Mouse (Mus musculus) effector memory CD4-positive, alpha-beta T cell, adult 5 months (primary cell): ENCODE measurements around the gene Spata31d1d. TPM values are rescaled to one million over a fixed set of nuclear protein-coding genes. Genes with fewer than 3 reads are reported as not detected.

ENCODE experiments used
- polyA plus RNA-seq: library from polyadenylated mRNA; unstranded; fragments of 100-300 nt; shearing (Covaris generic); gene quantifications from one replicate; pipeline ENCODE4 v1.2.1, GENCODE M21; 2017

Gene Spata31d1d
- polyA plus RNA-seq, result not detected

DNA sequence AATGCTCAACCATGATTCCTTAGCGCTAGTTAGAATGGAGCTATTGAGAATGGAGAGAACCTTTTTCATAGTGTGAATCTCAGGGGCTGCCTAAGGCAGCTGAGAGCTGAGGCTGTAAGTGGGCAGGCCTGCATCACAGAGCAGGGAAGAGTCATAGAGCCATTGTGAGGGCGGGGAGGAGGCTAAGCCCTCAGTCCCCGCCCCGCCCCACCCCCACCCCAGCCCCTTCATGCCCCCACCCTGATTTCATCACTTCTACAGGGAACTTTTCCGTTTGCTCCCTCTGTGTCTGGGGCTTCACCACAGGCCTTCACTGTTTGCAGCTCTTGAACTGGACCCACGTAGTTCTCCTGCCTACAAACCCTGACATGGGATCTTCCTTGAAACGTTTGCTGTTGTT, at the start of gene Spata31d1d:
Gene Spata31d1d (minus strand): TSS at position 101 of the 400 bp plus-strand sequence.

DNA sequence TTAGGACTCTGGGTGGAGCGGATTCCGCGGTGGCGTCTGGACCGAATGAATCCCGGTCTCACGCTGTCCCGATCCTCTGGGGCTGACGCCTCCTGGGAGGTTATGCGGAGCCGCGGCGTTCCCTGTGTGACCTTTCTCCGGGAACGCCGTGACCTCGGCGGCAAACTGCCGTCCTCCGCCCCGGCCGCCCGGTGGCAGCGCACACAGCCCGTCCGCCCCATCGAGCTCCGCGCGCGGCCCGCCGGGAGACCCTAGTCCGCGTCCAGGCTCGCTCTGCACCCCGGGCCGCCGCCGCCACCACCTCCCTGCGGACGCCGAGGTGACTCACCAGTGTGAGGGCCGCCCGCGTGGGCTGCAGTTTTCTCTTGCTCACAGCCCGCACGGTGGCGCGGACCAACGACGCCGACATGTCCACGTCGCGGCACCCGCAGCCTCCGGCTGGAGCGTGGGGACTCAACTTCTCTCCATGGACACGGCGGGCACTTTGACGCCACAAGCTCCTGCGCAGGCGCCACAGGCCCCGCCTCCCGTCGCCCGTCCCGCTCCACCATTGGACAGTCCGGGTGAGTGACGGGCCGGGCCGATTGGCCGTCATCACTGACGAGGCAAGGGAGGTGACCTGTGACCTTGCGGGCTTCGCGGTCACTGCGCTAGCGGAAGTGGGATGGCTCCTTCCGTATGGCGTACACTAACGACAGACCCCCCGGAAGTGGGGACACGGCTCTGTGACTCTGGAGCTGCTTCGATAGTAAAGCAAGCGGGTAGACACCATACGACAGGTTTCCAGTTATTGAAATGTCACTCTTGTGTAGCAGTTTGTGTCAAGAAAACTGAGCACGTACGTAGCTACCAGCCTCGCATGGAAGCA, 38.0 kb upstream of the Spata31d1d start, which contains the start of gene Isca1:
Gene Isca1 (minus strand): TSS at position 515 of the 868 bp plus-strand sequence.

DNA sequence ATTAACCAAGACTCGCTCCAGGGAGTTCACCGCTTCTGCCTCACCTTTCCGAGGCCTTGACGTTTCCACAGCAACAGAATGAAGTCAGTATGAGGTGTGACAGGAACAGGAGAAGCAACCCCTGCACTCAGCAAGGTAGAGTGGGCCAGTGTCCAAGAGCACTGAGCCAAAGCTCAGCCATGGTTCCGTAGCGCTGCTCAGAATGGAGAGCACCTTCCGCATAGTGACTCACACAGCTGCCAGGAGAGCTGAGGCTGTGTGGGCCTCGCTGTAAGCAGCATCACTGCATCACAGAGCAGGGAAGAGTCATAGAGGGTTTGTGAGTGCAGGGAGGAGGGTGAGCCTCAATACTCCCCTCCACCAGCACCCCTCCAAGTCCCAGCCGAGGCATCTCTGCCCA, 15.2 kb upstream of the Spata31d1d start, which contains the start of gene 1700014D04Rik:
Gene 1700014D04Rik (minus strand): TSS at position 42 of the 400 bp plus-strand sequence.

DNA sequence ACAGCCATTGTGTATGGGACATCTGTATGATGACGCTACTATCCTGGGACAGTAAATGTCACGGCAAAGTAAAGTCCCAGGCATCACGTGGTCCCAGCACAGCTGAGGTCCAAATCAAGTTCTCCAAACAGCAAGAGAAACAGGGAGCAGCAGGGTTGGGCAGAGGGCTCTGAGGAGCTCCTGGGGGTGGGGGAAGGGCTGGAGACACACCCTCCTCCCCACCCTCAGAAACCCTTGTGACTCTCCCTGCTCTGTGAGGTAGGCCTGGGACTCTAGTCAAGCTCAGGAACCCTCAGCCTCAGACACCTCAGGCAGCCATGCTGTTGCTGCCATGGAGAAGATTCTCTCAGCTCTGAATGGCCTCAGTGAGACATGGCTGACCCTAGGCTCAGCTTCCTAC, 19.6 kb downstream of the Spata31d1d start, which contains the start of gene Spata31d1b:
Gene Spata31d1b (plus strand): TSS at position 301 of the 400 bp plus-strand sequence.

DNA sequence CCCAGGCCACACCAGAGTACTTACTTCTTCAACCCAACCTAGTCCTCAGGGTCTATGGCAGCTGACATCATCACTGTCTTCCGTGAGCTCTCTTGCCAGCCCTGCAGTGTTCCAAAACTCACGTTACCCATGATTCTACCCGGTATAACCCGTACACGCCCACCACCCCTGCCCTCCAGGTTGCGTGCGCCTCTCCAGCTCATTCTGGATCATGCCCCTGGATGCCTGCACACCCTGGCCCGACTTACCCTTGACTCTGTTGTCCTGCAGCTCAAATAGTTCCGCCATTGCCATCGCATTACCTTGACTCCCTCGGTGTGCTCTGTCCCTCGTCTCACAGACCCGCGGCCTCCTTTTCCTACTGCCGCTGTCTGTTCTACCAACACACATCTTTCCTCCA, 21.3 kb downstream of the Spata31d1d start, which contains the start of gene Spata31d1a:
Gene Spata31d1a (minus strand): TSS at position 101 of the 400 bp plus-strand sequence.

DNA sequence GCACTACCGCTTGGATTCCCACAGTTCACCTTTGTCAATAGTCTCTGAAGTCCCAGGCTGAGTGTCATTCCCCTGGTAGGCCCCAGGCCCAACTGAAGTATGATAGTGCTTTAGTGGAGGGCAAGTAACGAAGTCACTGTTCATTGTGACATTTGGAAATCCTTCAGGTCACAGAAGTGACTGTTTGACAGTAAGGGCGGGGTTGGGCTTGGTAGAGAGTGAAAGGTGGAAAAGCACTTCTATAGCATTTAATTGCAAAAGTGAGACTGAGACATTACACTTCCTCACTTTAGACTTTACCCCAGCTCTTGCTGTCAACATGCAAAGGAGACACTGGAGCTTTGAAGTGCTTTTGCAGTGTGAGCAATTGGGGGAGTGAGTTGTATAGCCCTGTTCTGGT, 37.5 kb downstream of the Spata31d1d start, which contains the start of gene 4921517D22Rik:
Gene 4921517D22Rik (minus strand): TSS at position 101 of the 400 bp plus-strand sequence.

Other genes starting within 250 kb of the Spata31d1d start
- gene Agtpbp1, start 146.5 kb downstream of the Spata31d1d start, polyA plus RNA-seq, result 16.6 TPM
- 39.5 TPM for gene Naa35, start 146.5 kb downstream of the Spata31d1d start, polyA plus RNA-seq
- gene Golm1, start 55.9 kb downstream of the Spata31d1d start, polyA plus RNA-seq, result 44.8 TPM
- not detected for gene 4921517D22Rik, start 37.6 kb downstream of the Spata31d1d start, polyA plus RNA-seq
- gene Spata31d1a, start 21.4 kb downstream of the Spata31d1d start, polyA plus RNA-seq, result 0.06 TPM
- gene Spata31d1b, start 19.5 kb downstream of the Spata31d1d start, polyA plus RNA-seq, result not detected
- not detected for gene 1700014D04Rik, start 15.0 kb upstream of the Spata31d1d start, polyA plus RNA-seq
- gene Isca1, start 38.1 kb upstream of the Spata31d1d start, polyA plus RNA-seq, result 163 TPM
- gene Gm49354, start 50.5 kb upstream of the Spata31d1d start, polyA plus RNA-seq, result not detected
- gene Tut7, start 91.4 kb upstream of the Spata31d1d start, polyA plus RNA-seq, result 204 TPM